Mouse (Mus musculus) testis, postnatal 14 days (tissue): ENCODE results near the gene Golga7b.
A peak's percentile ranks its signal among the peaks of the same experiment; 100 is the strongest.

Source experiments
- DNase-seq: peaks from one replicate; pipeline ENCODE4 v3.0.0; 2021; ENCODE audit warnings: low spot score

Gene Golga7b

GRCm38 (mm10) chr19:42303210-42303813 lies 55.9 kb downstream of the Golga7b start:
- no peak for DNase-seq

GRCm38 (mm10) chr19:42304506-42304905 lies 57.1 kb downstream of the Golga7b start:
- DNase-seq = no peak

- DNase-seq = no peak
Measured at GRCm38 (mm10) chr19:42305746-42306145, 58.4 kb downstream of the Golga7b start.

- DNase-seq = no peak
Measured at GRCm38 (mm10) chr19:42306202-42306601, 58.8 kb downstream of the Golga7b start.

- DNase-seq = no peak
Measured at GRCm38 (mm10) chr19:42307019-42307418, 59.6 kb downstream of the Golga7b start.

- DNase-seq = no peak
Measured at GRCm38 (mm10) chr19:42308931-42309330, 61.6 kb downstream of the Golga7b start.

GRCm38 (mm10) chr19:42311332-42311731 lies 64.0 kb downstream of the Golga7b start:
- DNase-seq = no peak

GRCm38 (mm10) chr19:42312191-42312590 lies 64.8 kb downstream of the Golga7b start:
- no peak for DNase-seq

- no peak for DNase-seq
Measured at GRCm38 (mm10) chr19:42315070-42315679, 67.8 kb downstream of the Golga7b start.

- peak; percentile 33 for DNase-seq
Measured at GRCm38 (mm10) chr19:42315914-42316313, 68.5 kb downstream of the Golga7b start.

GRCm38 (mm10) chr19:42316525-42316924 lies 69.2 kb downstream of the Golga7b start:
- no peak for DNase-seq

GRCm38 (mm10) chr19:42316998-42317397 lies 69.6 kb downstream of the Golga7b start:
- DNase-seq = no peak

GRCm38 (mm10) chr19:42317648-42318425 lies 70.5 kb downstream of the Golga7b start:
- DNase-seq = no peak
